Mouse (Mus musculus) lung, postnatal 4 days (tissue): ENCODE data around the gene Palb2.
"Not testable (repeated sequence)": the region's sequence is repeated elsewhere in the genome, so short reads cannot be mapped to it uniquely, and the experiment has no call there.

Source experiments
- DNase-seq, 2 experiments: peaks; one replicate each; pipeline ENCODE4 v3.0.0; 2021

The Palb2 gene

GRCm38 (mm10) chr7:122132497-122133337 lies at the start of gene Palb2, which contains the start of gene Dctn5:
Gene Palb2, minus strand, starts transcription at chr7:122132985.
Gene Dctn5, plus strand, starts transcription at chr7:122133041.
- peak; percentile 98 to 99 for DNase-seq

GRCm38 (mm10) chr7:122180720-122181119 lies 47.9 kb upstream of the Palb2 start:
- no peak for DNase-seq

GRCm38 (mm10) chr7:122171613-122172012 lies 38.8 kb upstream of the Palb2 start:
- no peak for DNase-seq

- no peak for DNase-seq
These were observed 37.9 kb upstream of the Palb2 start for GRCm38 (mm10) chr7:122170705-122171104.

GRCm38 (mm10) chr7:122167203-122167602 lies 34.4 kb upstream of the Palb2 start:
- DNase-seq: no peak

GRCm38 (mm10) chr7:122163766-122164165 lies 31.0 kb upstream of the Palb2 start:
- DNase-seq: no peak

- no peak for DNase-seq
These were observed 27.3 kb upstream of the Palb2 start for GRCm38 (mm10) chr7:122160037-122160436.

GRCm38 (mm10) chr7:122158915-122159902 lies 26.4 kb upstream of the Palb2 start, which contains the start of gene Plk1:
Gene Plk1, plus strand, starts transcription at chr7:122159439.
- DNase-seq: peak; percentile 85 to 86

- peak in 1 of 2 experiments; percentile 6 for DNase-seq
These were observed 25.7 kb upstream of the Palb2 start for GRCm38 (mm10) chr7:122158488-122158887.

GRCm38 (mm10) chr7:122152473-122152872 lies 19.7 kb upstream of the Palb2 start:
- no peak for DNase-seq

- DNase-seq: no peak
These were observed 8.2 kb upstream of the Palb2 start for GRCm38 (mm10) chr7:122140991-122141390.

GRCm38 (mm10) chr7:122138190-122138589 lies 5.4 kb upstream of the Palb2 start:
- DNase-seq: no peak

- DNase-seq: no peak
These were observed 4.3 kb upstream of the Palb2 start for GRCm38 (mm10) chr7:122137071-122137470.

- peak in 1 of 2 experiments; percentile 22 for DNase-seq
These were observed 2.3 kb upstream of the Palb2 start for GRCm38 (mm10) chr7:122135070-122135469.

- DNase-seq: no peak
These were observed 497 bp upstream of the Palb2 start for GRCm38 (mm10) chr7:122133338-122133625.

- DNase-seq: no peak
These were observed 951 bp downstream of the Palb2 start for GRCm38 (mm10) chr7:122131834-122132233.

- DNase-seq: no peak
These were observed 5.8 kb downstream of the Palb2 start for GRCm38 (mm10) chr7:122126946-122127345.

GRCm38 (mm10) chr7:122125636-122126035 lies 7.1 kb downstream of the Palb2 start:
- no peak for DNase-seq

- no peak for DNase-seq
These were observed 9.3 kb downstream of the Palb2 start for GRCm38 (mm10) chr7:122123518-122123917.

GRCm38 (mm10) chr7:122108206-122108605 lies 24.6 kb downstream of the Palb2 start:
- DNase-seq: no peak

- DNase-seq: peak; percentile 89 to 92
These were observed 31.0 kb downstream of the Palb2 start, which contains the start of gene Ndufab1 for GRCm38 (mm10) chr7:122101747-122102244. Gene Ndufab1, minus strand, starts transcription at chr7:122101886.

GRCm38 (mm10) chr7:122101014-122101746 lies 31.6 kb downstream of the Palb2 start:
- not testable (repeated sequence) for DNase-seq
